Mouse (Mus musculus): ENCODE data around the gene Tymp. TPM values are rescaled to one million over a fixed set of nuclear protein-coding genes. Genes with fewer than 3 reads are reported as not detected.

The Tymp gene
- total RNA-seq, 2 experiments from 2014 or later = 3.4 to 9.8 TPM

DNA sequence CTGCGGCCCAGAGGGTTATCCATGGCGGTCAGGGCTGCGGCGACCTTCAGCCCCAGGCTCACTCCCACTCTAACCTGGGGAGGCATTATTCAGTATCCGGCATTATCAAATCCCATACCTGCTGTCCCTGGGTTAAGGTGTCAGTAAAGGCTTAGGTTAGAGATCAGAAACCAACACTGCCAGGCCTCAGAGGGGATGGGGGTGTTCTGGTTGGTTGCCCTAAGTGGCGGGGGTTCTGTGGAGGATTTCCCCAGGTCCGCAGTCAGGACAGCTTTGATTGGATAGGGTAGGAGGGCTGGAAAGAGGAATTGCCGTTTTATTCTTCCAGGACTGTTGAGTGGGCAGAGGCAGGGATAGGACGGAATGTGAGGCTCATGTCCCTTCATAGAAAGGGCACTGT, 2.5 kb downstream of the Tymp start:
- DNase-seq = no peak

DNA sequence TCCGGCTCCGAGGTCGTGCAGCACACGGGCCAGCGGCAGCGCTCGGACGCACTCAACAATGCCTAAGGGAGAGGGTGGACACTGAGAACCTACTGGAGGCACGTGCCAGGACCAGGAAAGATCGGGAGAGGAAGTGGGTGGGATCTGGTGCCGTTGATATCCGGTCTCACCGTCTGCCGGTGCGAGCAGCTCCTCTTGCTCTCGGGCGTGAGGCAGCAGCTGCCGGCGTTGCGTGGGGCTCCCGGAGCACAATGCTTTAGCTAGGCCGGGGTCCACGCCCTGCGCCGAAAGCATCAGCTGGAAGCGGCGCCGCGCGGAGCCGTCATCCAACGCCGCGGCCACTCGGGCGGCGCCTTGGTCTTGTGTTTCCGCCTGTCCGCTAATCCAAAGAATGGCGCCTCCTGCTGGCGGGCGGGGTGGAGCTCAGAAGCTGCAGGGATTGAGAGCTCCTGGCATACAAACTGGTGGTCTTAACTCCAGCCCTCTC, 3.0 kb downstream of the Tymp start, which contains the start of gene Sco2:
TSS of gene Sco2 (minus strand) at position 85 of the 487 bp plus-strand sequence.
- DNase-seq = peak; percentile 96

DNA sequence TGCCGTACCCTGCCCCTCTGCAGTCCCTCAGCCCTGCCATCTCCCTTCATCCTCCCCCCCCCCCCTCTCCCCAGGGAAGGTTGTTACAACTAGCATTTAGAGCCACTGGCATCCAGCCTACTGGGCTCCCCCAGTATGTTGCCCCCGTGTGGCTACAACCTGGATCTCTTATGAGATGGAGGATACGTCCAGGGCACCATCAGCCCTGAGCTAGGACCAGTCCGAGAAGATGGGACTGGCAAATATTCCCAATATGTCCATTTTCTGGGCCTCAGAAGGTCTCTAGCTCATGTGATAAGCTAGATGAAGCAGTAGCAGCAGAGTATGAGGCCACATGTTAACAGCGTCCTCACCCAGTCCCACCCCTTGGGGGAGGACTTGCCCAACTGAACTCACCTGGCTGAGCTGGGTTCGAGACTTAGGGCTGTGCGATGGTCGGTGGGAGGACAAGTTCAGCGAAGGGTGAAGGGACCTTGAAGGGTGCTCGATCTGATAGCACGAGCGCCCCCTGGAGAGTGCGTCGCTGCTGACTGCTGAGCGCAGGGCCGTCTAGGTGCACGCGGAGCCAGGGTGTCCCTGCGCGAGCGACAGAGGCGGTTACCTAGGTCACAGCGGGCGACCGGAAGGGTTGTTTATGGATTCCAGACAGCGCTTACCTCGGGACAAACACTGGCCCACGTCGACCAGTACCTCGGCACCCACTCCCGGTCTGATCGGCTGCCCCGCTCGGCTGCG, 3.6 kb downstream of the Tymp start:
- DNase-seq = peak; percentile 92

DNA sequence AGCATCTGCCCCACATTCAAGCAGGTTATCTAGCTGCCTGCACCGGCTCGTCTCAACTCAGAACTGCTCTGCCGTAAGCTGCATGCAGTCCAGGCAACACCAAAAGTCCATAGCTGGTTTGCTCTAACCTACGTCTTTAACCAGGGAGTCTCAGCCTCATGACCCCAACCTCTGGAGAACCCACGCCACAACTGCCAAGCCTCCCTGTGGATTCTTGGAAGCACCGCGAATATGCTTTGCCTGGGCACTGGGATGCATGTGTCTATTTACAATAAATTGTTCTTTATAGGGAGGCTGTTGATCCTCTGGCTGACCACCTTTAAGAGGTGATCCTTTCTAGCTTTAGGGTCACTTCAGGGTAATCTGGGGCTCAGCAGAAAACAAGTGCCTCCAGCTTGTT, 4.3 kb downstream of the Tymp start:
- no peak for DNase-seq

DNA sequence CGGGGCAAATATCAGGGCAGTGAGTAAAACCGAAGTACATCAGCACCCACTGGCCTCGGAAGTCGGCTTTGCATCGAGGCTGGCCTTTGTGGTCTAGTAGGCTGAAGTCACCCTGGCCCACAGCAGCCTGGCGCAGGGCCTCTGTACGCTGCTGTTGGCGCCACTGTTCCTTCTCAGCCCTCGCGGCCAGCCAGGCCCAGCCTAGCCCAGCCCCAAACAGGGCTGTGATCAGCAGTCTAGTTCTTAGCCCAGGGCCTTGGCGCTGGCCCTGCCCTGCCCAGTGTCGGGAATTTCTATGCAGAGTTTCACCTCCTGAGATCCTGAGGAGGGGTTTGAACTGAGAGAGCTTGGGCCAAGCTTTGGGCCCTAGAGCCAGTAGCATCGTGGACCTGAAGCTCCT, 4.8 kb downstream of the Tymp start:
- no peak for DNase-seq

DNA sequence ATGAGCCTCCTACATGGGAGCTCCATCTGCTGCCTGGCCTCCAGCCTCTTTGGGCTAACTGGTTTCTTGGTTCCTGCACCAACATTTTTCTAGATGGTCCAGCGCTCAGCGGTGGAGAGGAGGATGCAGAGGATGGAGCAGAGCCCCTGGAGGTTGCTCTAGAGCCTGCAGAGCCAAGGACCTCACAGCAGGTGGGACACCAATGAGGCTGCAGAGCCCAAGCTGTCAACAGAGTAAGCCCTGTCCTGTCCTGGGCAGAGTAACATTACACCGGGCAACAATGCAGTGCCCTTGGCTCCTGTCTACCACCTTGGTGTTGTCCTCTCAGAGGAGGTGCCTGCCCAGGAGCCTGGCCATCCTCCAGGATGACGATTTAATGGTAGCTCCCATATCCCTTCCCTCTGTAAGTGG, 11.7 kb downstream of the Tymp start:
- no peak for DNase-seq

DNA sequence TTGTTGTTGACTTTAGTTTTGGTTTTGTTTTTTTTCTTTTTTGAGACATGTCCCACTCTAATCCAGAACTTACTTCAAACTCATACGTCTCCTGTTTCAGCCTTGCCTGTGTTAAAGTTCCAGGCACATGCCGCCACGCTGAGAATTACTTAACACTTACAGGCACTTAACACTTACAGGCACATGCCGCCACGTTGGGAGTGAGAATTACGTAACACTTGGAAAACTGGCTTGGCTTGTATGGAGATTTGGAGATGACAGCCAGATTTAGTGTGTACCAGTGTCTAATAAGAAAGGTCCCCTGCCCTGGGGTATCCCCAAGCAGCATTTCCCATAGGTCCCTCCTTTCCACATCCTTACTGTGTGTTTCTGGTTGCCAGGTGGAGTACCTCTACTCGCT, 13.8 kb downstream of the Tymp start:
- DNase-seq = no peak

DNA sequence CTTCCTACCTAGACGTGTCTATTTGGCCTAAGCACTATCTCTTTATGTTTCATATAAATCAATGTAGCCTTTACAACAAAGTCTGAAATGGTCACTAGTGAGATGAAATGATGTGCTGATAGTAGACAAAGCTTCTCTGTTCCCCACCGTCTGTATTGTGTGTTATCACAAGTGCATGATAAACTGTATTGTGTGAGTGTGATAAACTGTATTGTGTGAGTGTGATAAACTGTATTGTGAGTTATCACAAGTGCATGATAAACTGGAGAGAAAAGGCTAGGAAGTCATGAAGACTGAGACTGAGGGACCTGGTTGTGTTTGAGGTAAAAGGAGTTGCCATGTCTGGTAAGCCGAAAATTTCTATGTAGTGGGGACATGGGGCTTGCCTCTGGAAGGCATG, 18.1 kb downstream of the Tymp start:
- DNase-seq = no peak

DNA sequence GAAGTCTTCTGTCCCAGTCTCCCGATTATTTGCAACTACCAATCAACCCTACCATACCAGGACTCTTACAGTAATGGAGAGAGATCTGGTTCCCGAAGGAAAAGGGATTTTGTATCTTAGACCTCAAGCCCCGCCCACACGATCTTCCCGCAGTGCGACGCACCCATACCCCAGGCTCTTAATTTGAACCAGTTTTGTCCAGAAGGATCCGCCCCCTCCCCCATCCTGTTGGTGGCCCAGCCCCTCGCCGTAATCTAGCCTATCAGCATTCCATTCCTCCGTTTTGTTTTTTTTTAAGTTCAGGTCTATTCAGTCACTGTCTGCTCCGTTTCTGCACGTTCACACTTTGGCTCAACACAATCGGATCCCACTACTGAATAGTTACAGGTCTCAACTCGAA, 20.5 kb downstream of the Tymp start:
- DNase-seq = peak; percentile 89

DNA sequence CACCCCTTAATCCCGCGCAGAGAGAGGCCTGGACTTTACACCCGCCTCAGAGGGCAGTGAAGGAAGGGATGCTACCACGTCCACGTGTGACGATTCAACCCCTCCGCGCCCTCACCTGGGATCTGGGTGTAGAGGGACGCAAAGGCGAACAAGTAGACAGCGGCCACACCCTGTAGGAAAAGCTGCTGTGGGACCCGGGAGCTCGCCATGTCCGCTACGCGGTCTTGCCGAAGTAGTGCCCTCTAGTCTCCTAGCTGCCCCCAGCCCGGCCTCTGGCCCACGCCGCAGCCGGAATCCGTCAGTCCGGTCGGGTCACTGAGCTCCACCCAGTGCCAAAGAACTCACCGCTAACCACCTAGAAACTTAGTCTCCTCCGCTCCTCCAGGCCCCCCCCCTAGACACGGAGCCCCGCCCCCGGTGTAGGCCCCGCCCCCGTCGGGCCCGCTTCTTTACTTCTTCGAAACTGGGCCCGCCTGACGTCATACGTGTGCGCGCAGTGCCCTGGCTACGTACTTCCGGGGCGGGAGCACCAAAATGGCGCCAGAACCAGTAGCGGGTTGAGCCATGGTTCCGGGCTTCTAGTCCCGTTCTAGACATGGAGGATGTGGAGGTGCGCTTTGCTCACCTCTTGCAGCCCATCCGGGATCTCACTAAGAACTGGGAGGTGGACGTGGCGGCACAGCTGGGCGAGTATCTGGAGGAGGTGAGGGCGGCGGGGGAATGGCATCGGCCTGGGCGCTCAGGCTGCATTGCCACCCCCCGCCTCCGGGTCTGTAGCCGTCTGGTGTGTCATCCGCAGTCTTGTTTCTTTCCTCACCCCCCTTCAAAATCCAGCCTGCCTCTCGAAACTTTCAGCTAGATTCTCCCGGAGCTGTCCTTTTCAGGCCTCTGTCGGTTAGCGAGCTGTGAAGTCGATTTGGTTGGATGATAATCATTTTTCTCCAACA, 21.3 kb downstream of the Tymp start, which contains the start of the genes Lmf2 and Ncaph2:
TSS of gene Lmf2 (minus strand) at position 419 of the 947 bp plus-strand sequence.
TSS of gene Ncaph2 (plus strand) at position 479 of the 947 bp plus-strand sequence.
- peak; percentile 98 for DNase-seq

DNA sequence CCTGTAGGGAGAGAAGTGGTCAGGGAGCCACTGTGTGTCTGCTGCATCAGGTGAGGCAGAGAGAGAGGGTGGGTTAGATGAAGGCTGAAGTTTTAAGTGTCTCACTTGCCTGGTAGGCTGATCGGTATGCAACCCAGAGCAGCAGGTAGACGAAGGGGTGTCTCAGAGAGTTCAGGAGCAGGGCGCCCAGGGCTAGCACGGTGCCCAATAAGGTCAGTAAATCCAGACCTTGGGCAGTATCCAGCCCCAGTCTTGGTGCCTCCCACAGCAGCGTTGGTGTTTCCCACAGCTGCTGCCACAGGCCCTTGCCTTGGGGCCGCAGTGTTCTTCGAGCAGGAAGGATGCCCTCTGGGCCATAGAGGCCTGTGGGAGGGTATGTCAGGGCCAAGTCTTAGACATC, 22.4 kb downstream of the Tymp start:
- DNase-seq = no peak

DNA sequence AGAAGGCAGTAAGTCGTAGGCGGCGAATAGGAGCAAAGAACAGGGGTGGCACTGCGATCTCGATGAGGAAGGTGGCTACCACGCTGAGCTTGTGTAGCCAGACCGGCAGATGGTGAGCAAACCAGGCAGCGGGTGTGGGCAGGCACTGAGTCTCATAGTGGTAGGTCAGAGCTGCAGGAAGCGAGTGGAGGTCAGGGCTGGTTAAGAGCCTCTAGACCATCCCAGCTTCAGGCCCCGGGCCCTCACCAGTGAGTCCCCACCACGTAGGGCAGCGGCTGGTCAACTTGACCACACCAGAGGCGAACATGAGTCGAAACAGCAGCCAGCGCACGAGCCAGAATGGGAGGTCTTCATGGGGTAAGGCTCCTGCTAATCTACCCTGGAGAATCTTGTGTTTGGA, 23.0 kb downstream of the Tymp start:
- DNase-seq = no peak

DNA sequence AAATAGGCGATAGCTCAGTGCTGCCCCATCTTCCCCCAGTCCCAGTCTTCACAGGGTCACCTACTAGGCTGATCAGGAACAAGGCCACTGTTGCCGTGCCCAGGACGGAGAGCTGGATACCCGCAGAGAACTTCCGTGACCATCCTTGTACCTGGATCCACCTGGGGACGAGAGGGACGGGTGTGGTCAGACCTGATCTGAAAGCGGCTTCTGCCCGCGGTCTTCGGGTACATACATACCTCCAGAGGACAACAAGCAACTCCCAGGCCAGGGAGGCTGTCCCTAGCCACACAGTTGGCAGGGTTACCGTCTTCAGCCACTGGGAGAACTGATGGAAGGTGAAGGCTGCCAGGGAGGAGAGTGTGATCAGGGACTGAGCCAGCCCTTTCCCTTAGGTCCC, 24.0 kb downstream of the Tymp start:
- peak; percentile 40 for DNase-seq

DNA sequence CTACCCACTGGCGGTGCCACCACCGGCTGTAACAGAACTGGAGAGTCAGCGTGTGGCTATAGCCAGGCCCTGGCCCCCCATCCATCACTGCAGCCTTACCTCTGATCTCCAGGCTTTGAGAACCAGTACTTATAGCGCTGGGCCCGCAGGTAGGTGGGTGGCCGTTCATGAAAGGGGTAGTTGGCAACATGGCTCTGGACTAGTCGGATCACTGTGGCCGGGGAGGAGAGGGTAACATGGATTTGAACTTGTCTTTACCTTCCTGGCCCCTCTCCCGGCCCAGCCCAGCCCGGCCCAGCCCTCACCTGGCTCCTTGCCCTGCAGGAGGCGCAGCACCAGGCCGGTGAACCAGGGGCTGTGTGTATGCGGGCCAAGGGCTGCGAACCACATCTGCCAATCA, 24.8 kb downstream of the Tymp start:
- no peak for DNase-seq

DNA sequence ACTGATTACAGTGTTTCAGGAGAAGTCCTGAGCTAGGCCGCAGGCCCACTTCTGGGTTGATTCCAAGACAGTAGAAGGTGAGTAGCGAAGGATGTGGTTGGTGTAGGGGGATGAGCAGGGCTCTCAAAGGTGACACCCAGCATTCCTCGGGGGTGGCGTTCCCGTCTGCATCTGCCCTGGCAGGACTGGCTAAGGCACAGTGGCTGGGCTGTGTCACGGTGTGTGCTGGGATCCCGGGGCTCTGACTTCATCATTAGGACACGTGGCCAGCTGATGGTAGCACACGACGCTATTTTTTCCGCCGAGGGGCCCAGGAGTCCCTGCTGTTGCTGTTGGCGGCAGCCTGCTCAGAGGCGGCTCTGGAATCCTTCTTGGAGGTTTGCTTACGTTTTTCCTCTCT, 25.5 kb downstream of the Tymp start:
- DNase-seq = no peak

DNA sequence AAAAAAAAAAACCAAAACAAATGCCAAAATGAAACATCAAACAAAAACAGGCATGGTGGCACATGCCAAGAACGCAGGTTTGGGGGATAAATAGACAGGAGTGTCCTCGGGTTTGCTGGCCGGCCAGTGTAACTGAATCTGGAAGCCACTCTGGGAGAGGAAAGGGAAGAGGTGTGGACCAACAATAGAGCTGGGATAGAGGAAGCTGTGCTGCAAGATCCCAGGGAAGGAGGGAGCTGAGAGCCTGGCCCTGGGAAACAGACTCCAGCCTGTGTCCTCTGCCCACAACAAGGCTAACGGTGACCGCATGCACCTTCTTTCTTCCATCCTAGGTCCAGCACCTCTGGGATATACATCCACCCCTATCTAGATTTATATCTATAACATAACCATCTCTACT, 26.4 kb downstream of the Tymp start:
- no peak for DNase-seq

DNA sequence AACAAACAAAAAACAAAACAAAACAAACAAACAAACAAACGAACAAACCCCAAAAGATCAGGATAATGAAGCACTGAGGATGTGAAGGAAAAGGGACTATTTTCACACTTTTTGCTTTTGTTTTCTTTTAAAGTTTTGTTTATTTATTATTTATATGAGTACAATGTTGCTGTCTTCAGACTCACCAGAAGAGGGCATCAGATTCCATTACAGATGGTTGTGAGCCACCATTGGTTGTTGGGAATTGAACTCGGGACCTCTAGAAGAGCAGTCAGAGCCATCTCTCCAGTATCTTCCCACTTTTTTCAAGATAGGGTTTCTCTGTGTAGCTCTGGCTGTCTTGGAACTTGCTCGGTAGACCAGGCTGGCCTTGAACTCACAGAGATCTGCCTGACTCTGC, 33.5 kb downstream of the Tymp start:
- DNase-seq = no peak

DNA sequence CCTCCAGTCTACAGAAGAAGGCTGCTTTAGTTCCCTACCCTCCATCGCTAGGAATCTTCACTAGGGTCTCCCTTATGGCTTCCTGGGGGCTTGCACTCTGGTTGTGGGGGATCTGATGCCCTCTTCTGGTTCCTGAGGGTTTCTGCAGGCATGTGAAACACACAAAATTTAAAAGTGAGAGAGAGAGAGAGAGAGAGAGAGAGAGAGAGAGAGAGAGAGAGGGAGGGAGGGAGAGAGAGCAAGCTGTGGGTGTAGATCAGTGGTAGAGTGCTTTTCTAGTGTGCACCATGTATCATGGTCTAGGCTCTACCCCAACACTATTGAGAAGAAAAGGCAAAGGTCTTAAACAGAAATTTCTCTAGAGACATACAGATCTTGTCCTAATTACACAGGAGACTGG, 35.2 kb downstream of the Tymp start:
- no peak for DNase-seq

DNA sequence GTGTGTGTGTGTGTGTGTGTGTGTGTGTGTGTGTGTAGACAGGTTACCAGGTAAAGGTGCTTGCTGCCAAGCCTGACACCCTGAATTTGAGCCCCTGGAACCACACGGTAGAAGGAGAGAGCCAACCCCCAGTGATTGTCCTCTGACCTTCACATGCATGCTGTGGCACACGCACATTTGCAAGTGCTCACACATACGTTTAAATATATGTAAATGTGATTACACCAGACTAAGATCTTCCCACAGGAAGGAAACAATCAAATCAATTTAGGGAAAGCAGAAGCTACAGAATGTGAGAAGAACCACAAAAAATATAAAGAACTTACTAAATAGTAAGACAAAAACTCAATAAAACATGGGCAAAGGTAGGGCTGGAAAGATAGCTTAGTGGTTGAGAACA, 36.7 kb downstream of the Tymp start:
- DNase-seq = no peak

DNA sequence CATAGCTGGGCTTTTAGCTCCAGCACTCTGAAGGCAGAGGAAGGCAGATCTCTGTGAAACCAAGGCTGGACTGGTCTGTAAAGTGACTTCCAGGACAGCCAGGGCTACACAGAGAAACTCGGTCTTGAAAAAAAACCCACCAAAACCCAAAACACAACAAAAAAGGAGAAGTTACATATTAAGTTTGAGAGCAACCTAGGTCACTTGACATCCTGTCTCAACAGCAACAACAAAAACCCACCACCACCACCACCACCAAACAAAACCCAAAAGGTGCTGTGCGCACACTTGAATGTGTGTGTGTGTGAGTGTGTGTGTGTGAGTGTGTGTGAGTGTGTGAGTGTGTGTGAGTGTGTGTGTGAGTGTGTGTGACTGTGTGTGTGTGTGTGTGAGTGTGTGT, 37.1 kb downstream of the Tymp start:
- no peak for DNase-seq

DNA sequence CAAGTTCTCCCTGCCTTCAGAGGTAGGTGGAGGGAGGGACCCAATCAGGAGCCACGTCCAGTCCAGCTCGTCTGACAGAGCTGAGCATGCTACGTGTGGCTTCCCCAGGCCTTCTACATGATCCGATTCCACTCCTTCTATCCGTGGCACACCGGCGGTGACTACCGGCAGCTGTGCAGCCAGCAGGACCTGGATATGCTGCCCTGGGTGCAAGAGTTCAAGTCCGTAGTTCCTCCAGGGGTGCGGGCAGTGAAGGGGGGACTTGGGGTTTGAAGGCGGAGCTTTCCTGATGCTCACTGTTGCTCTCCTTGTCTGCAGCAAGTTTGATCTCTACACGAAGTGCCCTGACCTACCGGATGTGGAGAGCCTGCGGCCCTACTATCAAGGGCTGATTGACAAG, 40.4 kb downstream of the Tymp start:
- no peak for DNase-seq

DNA sequence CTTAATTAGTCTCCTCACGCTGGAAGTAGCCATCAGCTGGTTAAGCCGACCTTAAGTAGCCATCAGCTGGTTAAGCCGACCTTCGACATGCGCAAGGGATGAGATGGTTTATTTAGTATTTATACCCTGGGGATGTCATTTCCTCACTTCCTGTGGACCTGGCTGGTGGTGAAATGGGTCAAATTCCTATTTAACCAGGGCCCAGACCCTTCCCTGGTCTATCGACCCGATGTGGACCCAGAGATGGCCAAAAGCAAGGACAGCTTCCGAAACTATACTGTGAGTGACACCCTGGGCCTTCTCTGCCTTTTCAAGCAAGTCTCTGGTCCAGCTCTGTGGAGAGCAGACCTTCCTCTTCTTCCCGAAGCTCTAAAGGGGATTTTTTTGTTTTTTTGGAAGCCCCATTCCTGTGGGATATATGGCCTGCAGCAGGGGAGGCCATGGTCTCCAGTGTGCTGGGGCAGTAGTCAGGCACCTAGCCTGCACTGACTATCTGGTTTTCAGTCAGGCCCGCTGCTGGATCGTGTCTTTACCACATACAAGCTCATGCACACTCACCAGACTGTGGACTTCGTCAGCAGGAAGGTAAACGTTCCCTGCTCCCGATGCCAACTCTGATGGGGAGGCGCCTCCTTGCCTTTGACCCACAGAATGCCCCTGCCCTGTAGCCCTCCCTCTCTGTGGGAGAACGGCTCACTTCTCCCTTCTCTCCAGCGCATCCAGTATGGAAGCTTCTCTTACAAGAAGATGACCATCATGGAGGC, 41.9 kb downstream of the Tymp start:
- no peak for DNase-seq

Data from adrenal gland, postnatal 10 days (tissue).